Mouse (Mus musculus) testis, adult 2 months (tissue): ENCODE data around the gene Fads1.

Source experiments
- CTCF ChIP-seq: fragments of 200-500 bp; IDR thresholded peaks from 2 replicates; pipeline ENCODE4 v1.5.1; 2012; ENCODE audit warnings: low read depth, mild to moderate bottlenecking, inconsistent platforms, low read length, moderate library complexity; ENCODE audit not compliant: control insufficient read depth, insufficient read depth, insufficient replicate concordance
- POLR2A ChIP-seq: fragments of 200-500 bp; IDR thresholded peaks from 2 replicates; pipeline ENCODE4 v1.6.1; 2012; ENCODE audit warnings: low read depth, mild to moderate bottlenecking, inconsistent platforms, low read length, moderate library complexity; ENCODE audit not compliant: control insufficient read depth

DNA sequence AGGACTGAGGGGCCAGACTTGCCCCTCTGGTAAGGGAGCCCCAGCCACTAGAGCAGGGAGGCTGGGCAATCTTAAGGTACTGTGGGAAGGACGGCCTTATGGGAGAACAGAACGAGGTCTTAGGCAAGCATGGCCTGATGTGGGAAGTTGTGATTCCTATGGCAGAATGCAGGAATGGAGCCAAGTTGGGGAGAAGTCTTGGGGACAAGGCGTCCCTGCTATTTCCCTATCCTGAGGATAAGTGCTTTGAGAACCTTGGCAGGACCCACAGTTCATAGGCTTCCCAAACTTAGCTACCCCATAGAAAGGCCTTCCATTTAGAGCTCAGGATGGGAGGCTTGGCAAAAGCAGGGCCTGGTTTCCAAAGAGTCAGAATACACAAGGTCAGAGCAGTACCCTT lies 26.2 kb downstream of the Fads1 start:
- no peak for TF ChIP-seq POLR2A
- no peak for TF ChIP-seq CTCF
